Mouse (Mus musculus): ENCODE measurements around the gene Gm14401. TPM values are rescaled to one million over a fixed set of nuclear protein-coding genes. Genes with fewer than 3 reads are reported as not detected.
"Not testable (repeated sequence)": the region's sequence is repeated elsewhere in the genome, so short reads cannot be mapped to it uniquely, and the experiment has no call there.

Gm14401 gene
- polyA plus RNA-seq (2012; rRNA removed), result not detected in 2 replicates

DNA sequence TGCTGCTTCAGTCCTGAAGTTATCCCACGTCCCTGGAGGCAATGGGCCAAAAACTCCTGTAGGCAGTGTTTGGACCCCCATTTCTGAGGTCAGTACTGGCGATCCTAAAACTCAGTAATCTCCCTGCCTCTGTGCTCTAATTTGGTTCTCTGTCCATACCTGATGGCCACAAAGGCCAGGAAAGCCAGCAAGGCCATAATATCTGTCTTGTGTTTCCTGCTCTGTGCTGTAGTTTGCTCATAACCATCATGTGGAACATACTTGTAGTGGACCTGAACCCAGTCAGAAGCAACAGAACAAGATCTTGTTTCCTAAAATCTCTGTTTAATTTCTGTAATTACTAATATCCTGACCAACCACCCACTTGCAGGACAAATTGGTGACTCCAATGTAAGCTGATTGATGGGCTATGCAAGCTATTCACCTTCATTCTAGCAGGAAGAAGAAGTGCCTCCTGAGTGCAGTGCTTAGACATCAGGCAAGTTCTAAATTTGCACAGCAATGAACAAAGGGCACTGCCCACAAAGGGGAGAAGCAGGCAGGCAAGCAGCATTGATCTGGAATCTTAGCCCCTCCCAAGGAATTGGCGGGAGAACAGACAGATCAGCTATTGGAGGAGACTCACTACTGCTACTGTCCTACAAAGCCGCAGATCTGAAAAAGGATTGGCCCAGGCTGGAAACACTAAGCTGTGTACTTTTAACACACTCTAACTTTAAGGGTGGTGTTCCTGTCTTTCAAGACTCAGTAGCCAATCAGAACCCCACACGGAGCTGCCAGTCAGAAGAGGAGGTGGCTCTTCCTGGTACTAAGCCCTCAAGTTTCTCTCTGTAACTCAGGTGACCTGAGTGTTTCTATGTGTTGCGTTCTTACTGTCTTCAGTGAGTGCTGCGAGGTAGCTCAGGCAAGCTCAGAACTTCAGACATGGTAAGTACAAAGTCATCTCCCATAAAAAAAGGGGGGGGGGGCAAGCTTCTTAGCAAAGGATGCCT, at the start of gene Gm14401:
Gene Gm14401 (plus strand): TSS at position 889 of the 992 bp plus-strand sequence.
- not testable (repeated sequence) for DNase-seq; H3K4me1 ChIP-seq (ENCODE audit: control insufficient read depth, insufficient read depth, low read length); H3K27ac ChIP-seq (ENCODE audit: insufficient read depth, low read length); H3K4me3 ChIP-seq (replicated peaks; ENCODE audit: insufficient read depth, low read depth, low read length); H3K27me3 ChIP-seq (ENCODE audit: control insufficient read depth, insufficient read depth, low read length)
- WGBS, result 64% methylated on average over 7 of the region's 7 CpGs

DNA sequence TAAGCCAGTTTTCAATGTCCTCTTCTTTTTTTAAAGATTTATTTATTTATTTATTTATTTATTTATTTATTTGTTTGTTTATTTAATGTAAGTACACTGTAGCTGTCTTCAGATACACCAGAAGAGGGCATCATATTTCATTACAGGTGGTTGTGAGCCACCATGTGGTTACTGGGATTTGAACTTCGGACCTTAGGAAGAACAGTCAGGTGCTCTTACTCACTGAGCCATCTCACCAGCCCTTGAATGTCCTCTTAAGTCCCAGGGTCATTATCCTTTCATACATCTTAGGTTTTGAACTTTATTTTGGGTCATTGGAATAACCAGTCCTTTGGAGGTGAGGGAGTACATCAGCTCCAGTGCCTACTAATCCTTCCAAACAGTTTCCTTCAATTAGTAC, 1.3 kb upstream of the Gm14401 start:
- WGBS, result 82% methylated on average over 1 of the region's 1 CpGs
- not testable (repeated sequence) for H3K4me1 ChIP-seq (ENCODE audit: control insufficient read depth, insufficient read depth, low read length); H3K4me3 ChIP-seq (replicated peaks; ENCODE audit: insufficient read depth, low read depth, low read length); DNase-seq; H3K27me3 ChIP-seq (ENCODE audit: control insufficient read depth, insufficient read depth, low read length); H3K27ac ChIP-seq (ENCODE audit: insufficient read depth, low read length)

DNA sequence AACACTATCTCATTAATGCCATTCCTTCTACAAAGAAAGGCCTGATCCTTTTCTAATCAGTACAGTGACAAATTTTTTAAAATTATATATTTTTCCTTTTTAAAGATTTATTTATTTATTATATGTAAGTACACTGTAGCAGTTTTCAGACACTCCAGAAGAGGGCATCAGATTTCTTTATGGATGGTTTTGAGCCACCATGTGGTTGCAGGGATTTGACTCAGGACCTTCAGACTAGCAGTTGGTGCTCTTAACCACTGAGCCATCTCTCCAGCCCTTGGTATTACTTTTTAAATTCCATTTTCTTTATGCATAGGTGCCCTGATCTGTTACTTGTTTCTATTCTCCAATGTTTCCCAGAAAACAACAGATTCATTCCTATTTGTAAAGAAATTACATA, 895 bp downstream of the Gm14401 start:
- DNase-seq, result not testable (repeated sequence)

DNA sequence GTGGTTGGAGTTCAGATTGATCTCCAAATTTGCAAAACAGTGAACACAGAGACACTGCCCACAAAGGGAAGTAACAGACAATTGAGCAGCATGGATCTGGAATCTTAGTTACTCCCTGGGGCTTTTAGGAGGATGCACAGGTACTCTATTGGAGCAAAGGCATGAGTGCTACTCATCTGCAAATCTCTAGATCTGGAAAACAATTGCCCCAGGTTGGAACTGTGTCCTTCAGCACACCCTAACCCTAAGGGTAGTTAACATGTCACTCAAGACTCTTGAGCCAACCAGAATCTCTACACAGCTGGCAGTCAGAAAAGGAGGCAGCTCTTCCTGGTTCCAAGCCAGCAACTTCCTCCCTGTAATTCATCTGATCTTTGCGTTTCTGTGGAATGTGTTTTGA, 5.7 kb downstream of the Gm14401 start:
- H3K27ac ChIP-seq (ENCODE audit: insufficient read depth, low read length); DNase-seq; H3K27me3 ChIP-seq (ENCODE audit: control insufficient read depth, insufficient read depth, low read length); H3K4me3 ChIP-seq (replicated peaks; ENCODE audit: insufficient read depth, low read depth, low read length); H3K4me1 ChIP-seq (ENCODE audit: control insufficient read depth, insufficient read depth, low read length): not testable (repeated sequence)
- WGBS, result 67% methylated on average over 1 of the region's 1 CpGs

More for the DNA sequence above, 895 bp downstream of the Gm14401 start:
- not testable (repeated sequence) for H3K27me3 ChIP-seq (ENCODE audit: control insufficient read depth, insufficient read depth, low read length); H3K27ac ChIP-seq (ENCODE audit: insufficient read depth, low read length); H3K4me1 ChIP-seq (ENCODE audit: control insufficient read depth, insufficient read depth, low read length); H3K4me3 ChIP-seq (replicated peaks; ENCODE audit: insufficient read depth, low read depth, low read length)

DNA sequence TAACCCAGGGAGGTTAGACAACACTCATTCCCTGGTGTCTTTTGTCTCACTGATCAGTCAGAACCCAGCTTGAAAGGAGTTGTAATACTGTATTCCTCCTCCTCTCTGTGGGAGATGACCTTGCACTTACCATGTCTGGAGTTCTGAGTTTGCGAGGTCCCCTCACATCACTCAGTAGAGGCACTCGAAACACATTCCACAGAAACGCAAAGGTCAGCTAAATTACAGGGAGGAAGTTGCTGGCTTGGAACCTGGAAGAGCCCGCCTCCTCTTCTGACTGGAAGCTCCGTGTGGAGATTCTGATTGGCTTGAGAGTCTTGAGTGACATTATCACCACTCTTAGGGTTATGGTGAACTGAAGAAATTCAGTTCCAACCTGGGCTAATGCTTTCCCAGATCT, 35.0 kb downstream of the Gm14401 start:
- H3K27me3 ChIP-seq (ENCODE audit: control insufficient read depth, insufficient read depth, low read length); H3K4me3 ChIP-seq (replicated peaks; ENCODE audit: insufficient read depth, low read depth, low read length); H3K27ac ChIP-seq (ENCODE audit: insufficient read depth, low read length); DNase-seq; H3K4me1 ChIP-seq (ENCODE audit: control insufficient read depth, insufficient read depth, low read length): not testable (repeated sequence)
- 82% methylated on average over 5 of the region's 5 CpGs for WGBS

DNA sequence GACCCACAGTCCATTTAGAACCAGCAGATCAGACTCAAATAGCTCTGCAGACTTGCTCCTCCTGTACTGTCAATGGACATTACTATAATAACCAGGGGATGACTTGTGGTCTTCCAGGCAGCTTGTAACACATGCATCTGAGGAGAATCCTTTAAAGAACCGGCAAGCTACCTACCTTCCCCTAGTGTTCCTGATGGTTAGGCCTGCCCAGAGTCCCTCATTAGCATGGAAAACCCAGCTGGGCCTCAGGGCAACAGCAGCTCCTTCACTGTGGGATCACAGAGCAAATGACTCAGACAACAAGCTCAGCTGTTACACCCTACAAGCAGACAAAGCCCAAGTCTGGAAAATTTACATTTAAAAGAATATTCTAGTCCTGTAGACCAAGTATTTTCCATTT, 55.0 kb downstream of the Gm14401 start:
- H3K27ac ChIP-seq (ENCODE audit: insufficient read depth, low read length); H3K27me3 ChIP-seq (ENCODE audit: control insufficient read depth, insufficient read depth, low read length): not testable (repeated sequence)
- WGBS, result 33% methylated on average over 1 of the region's 1 CpGs

More for the DNA sequence above, 55.0 kb downstream of the Gm14401 start:
- not testable (repeated sequence) for H3K4me1 ChIP-seq (ENCODE audit: control insufficient read depth, insufficient read depth, low read length); DNase-seq; H3K4me3 ChIP-seq (replicated peaks; ENCODE audit: insufficient read depth, low read depth, low read length)

Other genes starting within 250 kb of the Gm14401 start
- not detected in 2 replicates for gene Gm14408, start 243.2 kb upstream of the Gm14401 start, polyA plus RNA-seq (2012; rRNA removed)
- gene Gm14296, start 146.5 kb upstream of the Gm14401 start, polyA plus RNA-seq (2012; rRNA removed), result 21.2 and 23.0 TPM in 2 replicates
- gene Gm14419, start 73.4 kb upstream of the Gm14401 start, polyA plus RNA-seq (2012; rRNA removed), result 10.8 and 12.1 TPM in 2 replicates
- 58.4 and 60.6 TPM in 2 replicates for gene Gm14410, start 132.1 kb downstream of the Gm14401 start, polyA plus RNA-seq (2012; rRNA removed)
- 0.20 TPM in 1 of 2 replicates, not detected in the other for gene Gm14409, start 192.7 kb downstream of the Gm14401 start, polyA plus RNA-seq (2012; rRNA removed)
- 2.2 and 2.5 TPM in 2 replicates for gene Gm14412, start 250.0 kb downstream of the Gm14401 start, polyA plus RNA-seq (2012; rRNA removed)